Mouse (Mus musculus): ENCODE results near the gene Lypd5. TPM values are rescaled to one million over a fixed set of nuclear protein-coding genes. Genes with fewer than 3 reads are reported as not detected.

Lypd5 gene
- total and polyA plus RNA-seq, 3 experiments = not detected

DNA sequence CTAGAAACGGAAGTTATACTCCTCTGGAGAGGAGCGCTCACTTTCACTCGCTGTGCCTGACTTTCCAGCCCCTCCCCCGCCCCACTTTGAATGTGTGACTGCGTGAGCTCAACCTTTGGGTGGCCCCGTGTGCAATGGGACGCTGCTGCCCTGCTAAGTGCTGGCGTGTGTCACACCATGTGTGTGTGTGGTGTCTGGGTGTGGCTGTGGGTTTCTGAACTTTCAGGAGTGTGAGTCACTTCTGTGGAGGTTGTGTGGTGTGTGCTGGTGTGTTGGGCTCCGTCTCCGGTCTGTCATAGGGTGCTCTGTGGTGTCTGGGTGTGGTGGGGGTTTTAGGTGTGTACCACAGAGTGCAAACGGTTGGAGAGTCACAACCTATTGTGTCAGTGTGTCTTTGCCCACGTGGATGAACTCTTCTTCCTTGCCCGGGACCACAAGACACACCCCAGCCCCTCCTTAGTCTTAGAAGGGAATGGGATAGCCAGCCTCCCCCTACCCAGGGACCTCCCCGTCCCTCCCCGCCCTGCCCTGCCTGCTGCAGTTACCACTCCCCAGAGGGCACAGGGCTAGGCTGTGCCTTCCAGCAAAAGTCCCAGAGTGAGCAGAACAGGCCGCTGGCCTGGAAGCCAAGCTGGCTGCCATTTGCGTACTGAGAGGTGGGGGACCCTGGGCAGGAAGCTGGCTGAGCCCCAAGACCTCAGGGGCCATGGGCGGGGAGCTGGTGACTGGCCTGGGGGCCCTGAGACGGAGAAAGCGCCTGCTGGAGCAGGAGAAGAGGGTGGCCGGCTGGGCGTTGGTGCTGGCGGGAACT, 20.9 kb downstream of the Lypd5 start, which contains the start of gene Kcnn4:
Kcnn4 (plus strand) TSS at position 533 of the 811 bp plus-strand sequence.
- in situ Hi-C loops (cut with MboI; ENCODE audit: low pct_ligation_motif_present, low pct_unique_long_range_greater_than_20kb, low sequenced_read_pairs) = loop anchor here (5.0 kb wide), 1 partner anchor 32 kb away; no protein-coding TSS in a partner anchor
- no peaks in the 10 kb centered on the region for H3K27me3 ChIP-seq (replicated peaks)
- H3K4me1 ChIP-seq (ENCODE audit: control insufficient read depth in 1 of 2, insufficient read depth in 2 of 2) = peaks cover 48 to 75% of the 10 kb centered on the region in 2 experiments
- H3K4me3 ChIP-seq (replicated peaks in 1 of 3; ENCODE audit: low read depth in 2 of 3, low read length in 2 of 3, poor library complexity in 1 of 3) = peak within 1 kb of the TSS; percentile 35 to 57 (median 42)
- H3K36me3 ChIP-seq (replicated peaks in 1 of 2; ENCODE audit: control insufficient read depth in 1 of 2, insufficient read depth in 1 of 2, low read length in 1 of 2) = no peaks in the 10 kb centered on the region
- dilution Hi-C loops (cut with MboI; ENCODE audit: extremely low pct_ligation_motif_present, extremely low pct_unique_long_range_greater_than_20kb, low sequenced_read_pairs) = no loop called here
- TF ChIP-seq EP300 (IDR thresholded peaks at IDR 0.05; ENCODE audit: low read length) (peak; percentile 64), CHD1 (IDR thresholded peaks at IDR 0.05; ENCODE audit: low read depth, low read length) (no peak), MAZ (IDR thresholded peaks at IDR 0.05; ENCODE audit: low read depth, low read length) (peak; percentile 70), JUND (conservative IDR thresholded peaks at IDR 0.05; ENCODE audit: low read depth, low read length) (0 out of 2 replicates have a peak, but pooled peaks have one; percentile 17), TCF12 (IDR thresholded peaks at IDR 0.05; ENCODE audit: low read depth, low read length) (peak; percentile 69; the same call in 1 of the 2 replicates), JUN (IDR thresholded peaks at IDR 0.05; ENCODE audit: insufficient read depth, low read depth, low read length) (no peak), ETS1 (conservative IDR thresholded peaks at IDR 0.05; ENCODE audit: low read depth, low read length) (peak; percentile 61), MAX (IDR thresholded peaks at IDR 0.05; ENCODE audit: low read length) (peak; percentile 86), POLR2A (IDR thresholded peaks at IDR 0.05; ENCODE audit: low read depth, low read length) (peak; percentile 26; the same call in 1 of the 2 replicates), ZNF384 (IDR thresholded peaks at IDR 0.05; ENCODE audit: low read depth, low read length) (peak; percentile 49), USF2 (conservative IDR thresholded peaks at IDR 0.05; ENCODE audit: low read depth, low read length) (no peak), SIN3A (IDR thresholded peaks at IDR 0.05; ENCODE audit: low read length) (peak; percentile 51; the same call in 1 of the 2 replicates), MXI1 (IDR thresholded peaks at IDR 0.05; ENCODE audit: low read depth, low read length) (no peak; the same call in 1 of the 2 replicates), HCFC1 (IDR thresholded peaks at IDR 0.05; ENCODE audit: low read depth, low read length) (no peak; the same call in 1 of the 2 replicates), UBTF (IDR thresholded peaks at IDR 0.05; ENCODE audit: low read depth, low read length) (no peak), KAT2A (IDR thresholded peaks at IDR 0.05; ENCODE audit: insufficient replicate concordance, low read length) (no peak), RCOR1 (conservative IDR thresholded peaks at IDR 0.05; ENCODE audit: low read depth, low read length) (peak; percentile 79; the same call in 1 of the 2 replicates), PAX5 (IDR thresholded peaks at IDR 0.05; ENCODE audit: low read length) (no peak), SMC3 (IDR thresholded peaks at IDR 0.05; ENCODE audit: low read depth, low read length) (no peak; the same call in none of the 2 replicates), MYC (IDR thresholded peaks at IDR 0.05; ENCODE audit: low read depth, low read length) (peak; percentile 40; the same call in 1 of the 2 replicates), MAFK (IDR thresholded peaks at IDR 0.05; ENCODE audit: insufficient replicate concordance, low read length) (0 out of 2 replicates have a peak, but pooled peaks have one; percentile 33), ZKSCAN1 (IDR thresholded peaks at IDR 0.05; ENCODE audit: borderline replicate concordance, low read depth, low read length) (peak; percentile 52), ZMIZ1 (IDR thresholded peaks at IDR 0.05; ENCODE audit: low read depth, low read length) (no peak), USF1 (IDR thresholded peaks at IDR 0.05; ENCODE audit: low read depth, low read length) (no peak), IRF4 (IDR thresholded peaks at IDR 0.05; ENCODE audit: low read depth, low read length) (peak; percentile 76), CHD2 (IDR thresholded peaks at IDR 0.05; ENCODE audit: low read length) (peak; percentile 81), TBP (conservative IDR thresholded peaks at IDR 0.05; ENCODE audit: low read depth, low read length) (no peak), ZC3H11A (IDR thresholded peaks at IDR 0.05; ENCODE audit: low read depth, low read length) (no peak), RAD21 (IDR thresholded peaks at IDR 0.05; ENCODE audit: low read depth, low read length) (no peak), MEF2A (IDR thresholded peaks at IDR 0.05; ENCODE audit: borderline replicate concordance, low read depth, low read length) (peak; percentile 59; the same call in 1 of the 2 replicates), BHLHE40 (IDR thresholded peaks at IDR 0.05; ENCODE audit: low read depth, low read length) (peak; percentile 87), POLR2AphosphoS2 (IDR thresholded peaks at IDR 0.05; ENCODE audit: low read depth, low read length) (no peak), CTCF (conservative IDR thresholded peaks at IDR 0.05 in 1 of 2, IDR thresholded peaks at IDR 0.05 in 1 of 2; ENCODE audit: low read depth in 2 of 2, low read length in 2 of 2) (0 out of 4 replicates have a peak, but pooled peaks of 1 of the 2 experiments have one; percentile 5), E2F4 (IDR thresholded peaks at IDR 0.05; ENCODE audit: insufficient replicate concordance, low read depth, low read length) (no peak), GABPA (IDR thresholded peaks at IDR 0.05; ENCODE audit: insufficient replicate concordance, low read depth, low read length) (no peak), NELFE (IDR thresholded peaks at IDR 0.05; ENCODE audit: low read depth, low read length) (peak; percentile 17; the same call in 1 of the 2 replicates), NRF1 (IDR thresholded peaks at IDR 0.05; ENCODE audit: low read depth, low read length) (no peak), ELF1 (IDR thresholded peaks at IDR 0.05; ENCODE audit: low read depth, low read length) (peak; percentile 45)
- H3K4me2 ChIP-seq (ENCODE audit: insufficient read depth, low read depth, poor library complexity, severe bottlenecking) = peak within 1 kb of the TSS; percentile 41
- no peaks in the 10 kb centered on the region for H3K9me3 ChIP-seq (replicated peaks; ENCODE audit: low read length)
- no peak within 1 kb of the TSS for H3K27ac ChIP-seq (ENCODE audit: insufficient read depth, low read depth)
- H3K9ac ChIP-seq (ENCODE audit: insufficient read depth, low read depth) = no peak within 1 kb of the TSS
- DNase-seq (ENCODE audit: extremely low read depth) = peak; percentile 81
- H3K79me2 ChIP-seq (replicated peaks; ENCODE audit: control insufficient read depth, extremely low read depth, insufficient read depth, poor library complexity, severe bottlenecking) = no peaks in the 10 kb centered on the region
